Mouse (Mus musculus) retina, postnatal 1 day (tissue): ENCODE measurements around the gene Vmn1r17.
"Not testable (repeated sequence)": the region's sequence is repeated elsewhere in the genome, so short reads cannot be mapped to it uniquely, and the experiment has no call there.

ENCODE experiments used
- DNase-seq: peaks from one replicate; pipeline ENCODE4 v3.0.0-alpha.2; 2012

The Vmn1r17 gene

GRCm38 (mm10) chr6:57363627-57364026 is at the start of gene Vmn1r17:
Vmn1r17 (minus strand) TSS chr6:57363727.
- no peak for DNase-seq

- DNase-seq, result not testable (repeated sequence)
Observed at GRCm38 (mm10) chr6:57403480-57403879, 40.0 kb upstream of the Vmn1r17 start, which contains the start of gene Vmn1r19. Vmn1r19 (plus strand) TSS chr6:57403780.

- no peak for DNase-seq
Observed at GRCm38 (mm10) chr6:57395683-57396082, 32.2 kb upstream of the Vmn1r17 start, which contains the start of gene Vmn1r18. Vmn1r18 (minus strand) TSS chr6:57395783.

- DNase-seq, result no peak
Observed at GRCm38 (mm10) chr6:57367496-57367895, 4.0 kb upstream of the Vmn1r17 start.

GRCm38 (mm10) chr6:57365866-57366265 is 2.3 kb upstream of the Vmn1r17 start:
- DNase-seq, result not testable (repeated sequence)

- DNase-seq, result no peak
Observed at GRCm38 (mm10) chr6:57356864-57357263, 6.7 kb downstream of the Vmn1r17 start.

- DNase-seq, result no peak
Observed at GRCm38 (mm10) chr6:57329394-57329793, 34.1 kb downstream of the Vmn1r17 start, which contains the start of gene Vmn1r16. Vmn1r16 (minus strand) TSS chr6:57329494.

GRCm38 (mm10) chr6:57326176-57326575 is 37.4 kb downstream of the Vmn1r17 start:
- DNase-seq, result no peak
